In genomic region chr17:72510746-72511145, GRCm38 (mm10) we compare ENCODE assay signal across 17 mouse cellular contexts.
DNase-seq lines count a peak whose midpoint lies in the region; TF ChIP-seq lines count a peak whose summit lies in the region.
"Had no signal": no experiment of that assay in that cellular context is flagged by ENCODE, and none has a peak within 500 bp of the region (broad histone marks: within the 10 kb centered on the region; RNA-seq: fewer than 3 reads in every experiment).

No protein-coding gene starts in this region.

- peak; percentile 35 to 46 for DNase-seq in cerebellum, postnatal 25 days
- DNase-seq in cerebellum, adult 9-10 months, result no peak
- peak; percentile 54 for DNase-seq in heart, adult 11 months
- no peak for DNase-seq in heart, adult 2 months
- DNase-seq in lung, postnatal 10 days, result peak; percentile 15
- no peak for DNase-seq in lung, postnatal 36 days
- peak; percentile 37 for DNase-seq in brain, embryonic 18.5 days (ENCODE audit: low read depth, low spot score)
- DNase-seq: adrenal gland, postnatal 14 days; cerebellum, adult 11-12 months; gastrocnemius, postnatal 25 days; kidney, adult 18-20 months; kidney, postnatal 4 days; liver, embryonic 13.5 days had no signal

- H3K27ac ChIP-seq in heart, adult 2 months, result no peak overlapping the region
- H3K27ac ChIP-seq: embryonic facial prominence, embryonic 15.5 days; hindbrain, embryonic 12.5 days; liver, embryonic 13.5 days; macrophage; stomach, postnatal 0 days had no signal

- H3K36me3 ChIP-seq in heart, adult 2 months (ENCODE audit: control insufficient read depth, insufficient read depth, low read length), result no peaks in the 10 kb centered on the region
- H3K36me3 ChIP-seq: embryonic facial prominence, embryonic 15.5 days; hindbrain, embryonic 12.5 days; liver, embryonic 13.5 days had no signal

- no peak for TF ChIP-seq CTCF in heart, adult 2 months (IDR thresholded peaks at IDR 0.05)

- H3K4me3 ChIP-seq in heart, adult 2 months, result no peak overlapping the region
- H3K4me3 ChIP-seq: embryonic facial prominence, embryonic 15.5 days; hindbrain, embryonic 12.5 days; liver, embryonic 13.5 days had no signal

- intact Hi-C loops in heart, adult 2 months (cut with DNase I), result no loop called here

- no peak for TF ChIP-seq POLR2A in heart, adult 2 months (IDR thresholded peaks at IDR 0.05; ENCODE audit: insufficient read depth, low read depth, low read length)

- no peaks in the 10 kb centered on the region for H3K4me1 ChIP-seq in heart, adult 2 months (ENCODE audit: control insufficient read depth, insufficient read depth, low read length)
- H3K4me1 ChIP-seq: embryonic facial prominence, embryonic 15.5 days; hindbrain, embryonic 12.5 days; liver, embryonic 13.5 days had no signal

- no peaks in the 10 kb centered on the region for H3K79me2 ChIP-seq in heart, adult 2 months (replicated peaks; ENCODE audit: control insufficient read depth, insufficient read depth, low read length)

- 74% methylated on average over 6 of the region's 6 CpGs for WGBS in heart, adult 2 months

- no peak overlapping the region for H3K9ac ChIP-seq in heart, adult 2 months (ENCODE audit: low read depth, low read length)
- H3K9ac ChIP-seq: embryonic facial prominence, embryonic 15.5 days; hindbrain, embryonic 12.5 days; liver, embryonic 13.5 days had no signal

- no peaks in the 10 kb centered on the region for H3K27me3 ChIP-seq in heart, adult 2 months (ENCODE audit: control insufficient read depth, insufficient read depth, low read length)
- H3K27me3 ChIP-seq: embryonic facial prominence, embryonic 15.5 days; hindbrain, embryonic 12.5 days; liver, embryonic 13.5 days had no signal

- TF ChIP-seq EP300 in heart, adult 2 months (IDR thresholded peaks at IDR 0.05; ENCODE audit: insufficient read depth, low read depth, low read length), result no peak

Comparison
In these comparisons a context has a peak if more than half of its experiments do, and no peak if none do; other contexts are left out.
1. DNase-seq: peak in cerebellum, postnatal 25 days (2 of 2), heart, adult 11 months (single experiment), lung, postnatal 10 days (single experiment) and brain, embryonic 18.5 days (single experiment); none in cerebellum, adult 9-10 months (single experiment), heart, adult 2 months (0 of 2) and lung, postnatal 36 days (single experiment).